Comparison of ENCODE assay signal across 11 mouse cellular contexts in the genomic region with DNA sequence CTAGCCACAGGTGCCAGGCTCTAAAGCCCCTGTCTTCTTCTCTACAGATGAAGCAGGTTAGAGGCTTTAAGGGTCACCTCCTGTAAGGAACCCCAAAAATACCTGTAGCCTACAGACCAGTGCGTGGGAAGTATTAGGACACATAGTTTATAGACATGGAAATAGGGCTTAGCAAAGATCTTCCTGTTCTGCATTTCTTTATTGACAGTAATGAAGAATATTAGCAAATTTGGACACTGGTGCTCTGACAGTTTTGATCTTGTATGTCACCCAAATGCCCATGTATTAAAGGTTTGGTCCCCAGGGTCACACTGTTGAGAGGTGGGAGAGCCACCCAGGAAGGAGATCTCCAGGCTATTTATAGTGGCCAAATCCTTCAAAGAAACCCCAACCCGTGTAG. TPM values are rescaled to one million over a fixed set of nuclear protein-coding genes. Genes with fewer than 3 reads are reported as not detected.
DNase-seq lines count a peak whose midpoint lies in the region; ATAC-seq and TF ChIP-seq lines count a peak whose summit lies in the region.
"Had no signal": no experiment of that assay in that cellular context is flagged by ENCODE, and none has a peak within 500 bp of the region (broad histone marks: within the 10 kb centered on the region; RNA-seq: fewer than 3 reads in every experiment).

No protein-coding gene starts in this region.

- TF ChIP-seq POLR2A in myocyte (IDR thresholded peaks at IDR 0.05; ENCODE audit: insufficient read length, low read depth): no peak

- no peaks in the 10 kb centered on the region for H3K36me3 ChIP-seq in kidney, embryonic 15.5 days
- H3K36me3 ChIP-seq in kidney, embryonic 14.5 days (ENCODE audit: control insufficient read depth, insufficient read depth, low read length): no peaks in the 10 kb centered on the region
- H3K36me3 ChIP-seq in embryonic facial prominence, embryonic 14.5 days (ENCODE audit: control insufficient read depth, insufficient read depth, low read length): no peaks in the 10 kb centered on the region
- no peaks in the 10 kb centered on the region for H3K36me3 ChIP-seq in myocyte (ENCODE audit: control insufficient read depth, insufficient read depth)
- H3K36me3 ChIP-seq: forebrain, embryonic 15.5 days; heart, embryonic 13.5 days; hindbrain, embryonic 12.5 days had no signal

- 0 out of 2 replicates have a peak overlapping the region, but pooled peaks have one; percentile 48 for H3K27ac ChIP-seq in kidney, embryonic 15.5 days
- H3K27ac ChIP-seq in kidney, embryonic 14.5 days (ENCODE audit: low read depth, low read length): no peak overlapping the region
- H3K27ac ChIP-seq in embryonic facial prominence, embryonic 14.5 days (replicated peaks; ENCODE audit: low read depth, low read length): peak overlapping the region; percentile 68
- H3K27ac ChIP-seq: forebrain, embryonic 15.5 days; heart, embryonic 13.5 days; hindbrain, embryonic 12.5 days; hindbrain, postnatal 0 days had no signal

- H3K4me2 ChIP-seq in kidney, embryonic 15.5 days: no peak overlapping the region
- H3K4me2 ChIP-seq in kidney, embryonic 14.5 days (replicated peaks; ENCODE audit: low read depth, low read length): no peak overlapping the region
- H3K4me2 ChIP-seq in embryonic facial prominence, embryonic 14.5 days (ENCODE audit: low read depth, low read length): no peak overlapping the region
- H3K4me2 ChIP-seq in myocyte (ENCODE audit: low read depth): peak overlapping the region; percentile 12
- H3K4me2 ChIP-seq: forebrain, embryonic 15.5 days; heart, embryonic 13.5 days; hindbrain, embryonic 12.5 days had no signal

- H3K9me3 ChIP-seq in kidney, embryonic 15.5 days (replicated peaks): no peaks in the 10 kb centered on the region
- H3K9me3 ChIP-seq in kidney, embryonic 14.5 days (ENCODE audit: control insufficient read depth, low read length): no peaks in the 10 kb centered on the region
- no peaks in the 10 kb centered on the region for H3K9me3 ChIP-seq in embryonic facial prominence, embryonic 14.5 days (ENCODE audit: control insufficient read depth, low read length)
- H3K9me3 ChIP-seq: forebrain, embryonic 15.5 days; heart, embryonic 13.5 days; hindbrain, embryonic 12.5 days had no signal

- WGBS in kidney, embryonic 15.5 days: 71% methylated on average over 2 of the region's 2 CpGs
- WGBS in kidney, embryonic 14.5 days: 80% methylated on average over 2 of the region's 2 CpGs
- WGBS in embryonic facial prominence, embryonic 14.5 days: 72% methylated on average over 2 of the region's 2 CpGs

- ATAC-seq in kidney, embryonic 15.5 days (replicated peaks; ENCODE audit: low FRiP score): no peak
- no peak for ATAC-seq in kidney, embryonic 14.5 days (ENCODE audit: low FRiP score, low TSS enrichment)
- ATAC-seq in embryonic facial prominence, embryonic 14.5 days (ENCODE audit: low read depth): no peak
- ATAC-seq in erythroid progenitor cell, adult 5-6 weeks (replicated peaks; ENCODE audit: low FRiP score, poor library complexity, severe bottlenecking): no peak
- ATAC-seq: forebrain, embryonic 15.5 days; hindbrain, postnatal 0 days had no signal

- H3K4me3 ChIP-seq in kidney, embryonic 15.5 days (replicated peaks): no peak overlapping the region
- H3K4me3 ChIP-seq in kidney, embryonic 14.5 days (ENCODE audit: low read length): no peak overlapping the region
- H3K4me3 ChIP-seq in embryonic facial prominence, embryonic 14.5 days (ENCODE audit: low read depth, low read length): no peak overlapping the region
- no peak overlapping the region for H3K4me3 ChIP-seq in myocyte
- H3K4me3 ChIP-seq: forebrain, embryonic 15.5 days; heart, embryonic 13.5 days; hindbrain, embryonic 12.5 days had no signal

- no peak overlapping the region for H3K9ac ChIP-seq in kidney, embryonic 15.5 days
- no peak overlapping the region for H3K9ac ChIP-seq in kidney, embryonic 14.5 days (ENCODE audit: low read depth, low read length)
- H3K9ac ChIP-seq in embryonic facial prominence, embryonic 14.5 days (ENCODE audit: low read depth, low read length): no peak overlapping the region
- H3K9ac ChIP-seq: forebrain, embryonic 15.5 days; heart, embryonic 13.5 days; hindbrain, embryonic 12.5 days had no signal

- H3ac ChIP-seq in myocyte (ENCODE audit: control insufficient read depth, insufficient read length): no peak overlapping the region

- no peak for DNase-seq in embryonic facial prominence, embryonic 14.5 days (ENCODE audit: low spot score)
- DNase-seq in fat pad, adult 2 months (ENCODE audit: extremely low read depth, low read depth, low spot score): peak; percentile 72
- DNase-seq in thymus, postnatal 4 days: no peak

- no peaks in the 10 kb centered on the region for H3K79me2 ChIP-seq in myocyte (ENCODE audit: control insufficient read depth, insufficient read depth)

- H3K27me3 ChIP-seq in kidney, embryonic 15.5 days: no peaks in the 10 kb centered on the region
- no peaks in the 10 kb centered on the region for H3K27me3 ChIP-seq in kidney, embryonic 14.5 days (ENCODE audit: control insufficient read depth, insufficient read depth, low read length)
- H3K27me3 ChIP-seq in embryonic facial prominence, embryonic 14.5 days (replicated peaks; ENCODE audit: control insufficient read depth, insufficient read depth, low read length): no peaks in the 10 kb centered on the region
- no peaks in the 10 kb centered on the region for H3K27me3 ChIP-seq in myocyte (ENCODE audit: control insufficient read depth, insufficient read depth, insufficient read length)
- H3K27me3 ChIP-seq: forebrain, embryonic 15.5 days; heart, embryonic 13.5 days; hindbrain, embryonic 12.5 days had no signal

- peaks cover 8% of the 10 kb centered on the region; the same call in 1 of the 2 replicates for H3K4me1 ChIP-seq in kidney, embryonic 15.5 days
- no peaks in the 10 kb centered on the region for H3K4me1 ChIP-seq in kidney, embryonic 14.5 days (ENCODE audit: control insufficient read depth, insufficient read depth, low read length)
- peaks cover 5% of the 10 kb centered on the region for H3K4me1 ChIP-seq in embryonic facial prominence, embryonic 14.5 days (ENCODE audit: control insufficient read depth, insufficient read depth, low read length)
- H3K4me1 ChIP-seq: forebrain, embryonic 15.5 days had no signal

TF ChIP-seq in myocyte, 11 proteins besides CTCF, POLR2A, EP300 and RAD21:
- TF ChIP-seq MYOD1 (IDR thresholded peaks at IDR 0.05; ENCODE audit: control insufficient read depth in 1 of 3, insufficient read length in 2 of 3, low read depth in 2 of 3) (no peak), TCF3 (IDR thresholded peaks at IDR 0.05; ENCODE audit: insufficient read length, low read depth) (no peak), USF1 (IDR thresholded peaks at IDR 0.05; ENCODE audit: low read depth) (no peak)

RNA-seq across cellular contexts. Expression of a gene that starts 57.2 kb away (rescaled TPM):
- polyA plus RNA-seq in kidney, embryonic 15.5 days (2015; fragmentation: Nextera tagmentation; extraction: Ambion mirVana): 15.8 and 16.4 TPM in 2 replicates
- polyA plus RNA-seq in kidney, embryonic 14.5 days (2014; fragmentation: Nextera tagmentation; extraction: Ambion mirVana): 16.2 and 18.2 TPM in 2 replicates
- 18.0 and 20.2 TPM in 2 replicates for polyA plus RNA-seq in embryonic facial prominence, embryonic 14.5 days (2014; fragmentation: Nextera tagmentation; extraction: Ambion mirVana)
- 8.8 TPM for polyA plus RNA-seq in myocyte (2012; fragmentation: generic; extraction: Trizol)
- 3.8 and 5.0 TPM in 2 replicates for total RNA-seq in erythroid progenitor cell, adult 5-6 weeks (2015; ENCODE audit: low replicate concordance)
- 0.45 and 6.4 TPM in 2 replicates for total RNA-seq in erythroid progenitor cell, adult 5-6 weeks (2017; ENCODE audit: low replicate concordance)
